Mouse (Mus musculus): ENCODE results near the gene Birc2.

GRCm38 (mm10) chr9:7873511-7874211, 36.8 kb upstream of the Birc2 start:
- TF ChIP-seq CTCF (IDR thresholded peaks at IDR 0.05; ENCODE audit: borderline replicate concordance, extremely low read depth, insufficient read depth, insufficient read length) (no peak), POLR2A (IDR thresholded peaks at IDR 0.05; ENCODE audit: borderline replicate concordance, extremely low read depth, insufficient read depth, insufficient read length, poor library complexity, severe bottlenecking) (no peak)

All from brain, embryonic 14.5 days (tissue).